Mouse (Mus musculus): ENCODE data around the gene Irx5. TPM values are rescaled to one million over a fixed set of nuclear protein-coding genes. Genes with fewer than 3 reads are reported as not detected.

Irx5 gene
- total and polyA plus RNA-seq, 3 experiments = 5.7 to 11.5 (median 6.2) TPM

- H3K27me3 ChIP-seq (ENCODE audit: control insufficient read depth, insufficient read depth, low read length) = peaks cover 9% of the 10 kb centered on the region
- peak overlapping the region; percentile 45 for H3K27ac ChIP-seq
- no peak overlapping the region; the same call in 1 of the 2 replicates for H3K4me3 ChIP-seq
- TF ChIP-seq POLR2A (IDR thresholded peaks at IDR 0.05; ENCODE audit: insufficient read depth, low read depth, low read length) = no peak
- TF ChIP-seq EP300 (IDR thresholded peaks at IDR 0.05; ENCODE audit: insufficient read depth, low read depth, low read length) = no peak
- no peak for TF ChIP-seq CTCF (IDR thresholded peaks at IDR 0.05)
- DNase-seq = no peak
- H3K36me3 ChIP-seq (ENCODE audit: control insufficient read depth, insufficient read depth, low read length) = no peaks in the 10 kb centered on the region; the same call in 1 of the 2 replicates
- intact Hi-C loops (cut with DNase I) = loop anchor here (5.0 kb wide), 1 partner anchor 386 kb away; no protein-coding TSS in a partner anchor
- H3K9ac ChIP-seq (ENCODE audit: low read depth, low read length) = no peak overlapping the region
- 37% methylated on average over 6 of the region's 6 CpGs for WGBS
- no peaks in the 10 kb centered on the region; the same call in 1 of the 2 replicates for H3K4me1 ChIP-seq (ENCODE audit: control insufficient read depth, insufficient read depth, low read length)
- no peaks in the 10 kb centered on the region for H3K79me2 ChIP-seq (replicated peaks; ENCODE audit: control insufficient read depth, insufficient read depth, low read length)
Observed at GRCm38 (mm10) chr8:92353405-92353804, 4.0 kb upstream of the Irx5 start.

- TF ChIP-seq EP300 (IDR thresholded peaks at IDR 0.05; ENCODE audit: insufficient read depth, low read depth, low read length) (no peak), CTCF (IDR thresholded peaks at IDR 0.05) (no peak), POLR2A (IDR thresholded peaks at IDR 0.05; ENCODE audit: insufficient read depth, low read depth, low read length) (no peak)
Observed at GRCm38 (mm10) chr8:92354536-92355482, 2.6 kb upstream of the Irx5 start.

GRCm38 (mm10) chr8:92355701-92356612 lies 1.5 kb upstream of the Irx5 start:
- 0 out of 2 replicates have a peak, but pooled peaks have one; percentile 41 for TF ChIP-seq EP300 (IDR thresholded peaks at IDR 0.05; ENCODE audit: insufficient read depth, low read depth, low read length)
- TF ChIP-seq CTCF (IDR thresholded peaks at IDR 0.05) = peak; percentile 55
- no peak; the same call in 1 of the 2 replicates for TF ChIP-seq POLR2A (IDR thresholded peaks at IDR 0.05; ENCODE audit: insufficient read depth, low read depth, low read length)
- Histone ChIP-seq H3K4me3 (peak overlapping the region; percentile 96), H3K36me3 (ENCODE audit: control insufficient read depth, insufficient read depth, low read length) (no peaks in the 10 kb centered on the region), H3K27me3 (ENCODE audit: control insufficient read depth, insufficient read depth, low read length) (peaks cover 24% of the 10 kb centered on the region), H3K79me2 (replicated peaks; ENCODE audit: control insufficient read depth, insufficient read depth, low read length) (no peaks in the 10 kb centered on the region), H3K9ac (ENCODE audit: low read depth, low read length) (peak overlapping the region; percentile 69), H3K27ac (peak overlapping the region; percentile 85), H3K4me1 (ENCODE audit: control insufficient read depth, insufficient read depth, low read length) (no peaks in the 10 kb centered on the region)
- under 1% methylated on average over 92 of the region's 93 CpGs for WGBS
- peak; percentile 95 to 97 for DNase-seq
- intact Hi-C loops (cut with DNase I) = loop anchor here (2.0 to 5.0 kb wide), 5 partner anchors 557 to 1044 kb away; partner anchors contain the start of genes Fto and Rpgrip1l

More at GRCm38 (mm10) chr8:92354536-92355482, 2.6 kb upstream of the Irx5 start:
- Histone ChIP-seq H3K9ac (ENCODE audit: low read depth, low read length) (peak overlapping the region; percentile 64), H3K27ac (peak overlapping the region; percentile 85), H3K79me2 (replicated peaks; ENCODE audit: control insufficient read depth, insufficient read depth, low read length) (no peaks in the 10 kb centered on the region), H3K4me1 (ENCODE audit: control insufficient read depth, insufficient read depth, low read length) (no peaks in the 10 kb centered on the region), H3K27me3 (ENCODE audit: control insufficient read depth, insufficient read depth, low read length) (peaks cover 16% of the 10 kb centered on the region), H3K4me3 (peak overlapping the region; percentile 96), H3K36me3 (ENCODE audit: control insufficient read depth, insufficient read depth, low read length) (no peaks in the 10 kb centered on the region)
- intact Hi-C loops (cut with DNase I) = loop anchor here (5.0 kb wide), 5 partner anchors 388 to 1043 kb away; partner anchors contain the start of genes Fto and Rpgrip1l
- 7% methylated on average over 22 of the region's 22 CpGs for WGBS
- no peak for DNase-seq

- no peak for TF ChIP-seq POLR2A (IDR thresholded peaks at IDR 0.05; ENCODE audit: insufficient read depth, low read depth, low read length)
- Histone ChIP-seq H3K36me3 (ENCODE audit: control insufficient read depth, insufficient read depth, low read length) (no peaks in the 10 kb centered on the region), H3K27me3 (ENCODE audit: control insufficient read depth, insufficient read depth, low read length) (peaks cover 27% of the 10 kb centered on the region), H3K27ac (peak overlapping the region; percentile 85), H3K79me2 (replicated peaks; ENCODE audit: control insufficient read depth, insufficient read depth, low read length) (no peaks in the 10 kb centered on the region), H3K4me3 (peak overlapping the region; percentile 96), H3K4me1 (ENCODE audit: control insufficient read depth, insufficient read depth, low read length) (no peaks in the 10 kb centered on the region), H3K9ac (ENCODE audit: low read depth, low read length) (peak overlapping the region; percentile 53)
- peak in 1 of 2 experiments; percentile 17 for DNase-seq
- WGBS = 1% methylated on average over 40 of the region's 40 CpGs
- intact Hi-C loops (cut with DNase I) = loop anchor here (2.0 to 5.0 kb wide), 5 partner anchors 558 to 1044 kb away; partner anchors contain the start of genes Fto and Rpgrip1l
Observed at GRCm38 (mm10) chr8:92356613-92357375, 631 bp upstream of the Irx5 start.

Measured in heart, adult 2 months (tissue).